Mouse (Mus musculus): ENCODE measurements around the gene Znrf4. TPM values are rescaled to one million over a fixed set of nuclear protein-coding genes. Genes with fewer than 3 reads are reported as not detected.

The Znrf4 gene
- polyA plus RNA-seq (2012; rRNA removed) = not detected in 2 replicates

DNA sequence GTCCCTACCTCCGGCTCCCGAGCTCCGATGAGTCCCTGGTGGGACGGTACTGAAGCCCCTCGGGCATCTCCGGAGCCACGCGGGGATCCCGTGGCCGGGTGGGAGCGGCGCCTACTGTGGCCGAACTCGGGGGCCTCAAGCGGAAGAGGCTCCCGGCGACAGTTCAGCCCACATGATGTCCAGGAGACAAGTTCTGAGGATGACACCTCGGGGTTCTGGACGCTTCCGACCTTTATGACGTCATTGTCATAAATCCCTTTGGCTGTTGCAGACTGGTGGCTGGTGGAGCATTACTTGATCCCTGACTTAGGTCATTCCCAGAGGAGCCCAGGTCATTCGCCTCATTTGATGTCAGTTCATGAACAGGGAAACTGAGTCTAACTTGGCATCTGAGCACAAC, at the start of gene Znrf4:
TSS of gene Znrf4 (minus strand) at position 122 of the 400 bp plus-strand sequence.
- no peak for DNase-seq (ENCODE audit: extremely low spot score in 1 of 2, low spot score in 1 of 2)

DNA sequence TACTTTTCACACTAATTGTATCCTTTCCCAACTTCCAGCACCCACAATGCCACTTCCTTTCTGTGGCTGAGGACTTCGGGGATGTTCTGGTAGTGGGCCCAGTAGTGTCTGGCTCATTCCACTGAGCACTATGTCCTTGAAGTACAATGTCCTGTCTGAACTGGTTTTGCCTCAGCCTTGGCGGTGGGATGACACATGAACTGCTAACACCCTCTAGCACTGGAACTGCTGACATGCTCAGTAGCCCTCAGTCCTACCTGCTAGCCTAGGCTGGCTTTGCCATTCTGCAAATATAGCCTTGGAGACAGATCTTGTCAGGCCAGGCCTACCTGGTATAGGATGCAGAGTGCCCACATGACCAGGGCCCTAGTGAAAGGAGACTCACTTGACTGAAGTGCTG, 49.6 kb upstream of the Znrf4 start:
- DNase-seq (ENCODE audit: extremely low spot score in 1 of 2, low spot score in 1 of 2) = no peak

DNA sequence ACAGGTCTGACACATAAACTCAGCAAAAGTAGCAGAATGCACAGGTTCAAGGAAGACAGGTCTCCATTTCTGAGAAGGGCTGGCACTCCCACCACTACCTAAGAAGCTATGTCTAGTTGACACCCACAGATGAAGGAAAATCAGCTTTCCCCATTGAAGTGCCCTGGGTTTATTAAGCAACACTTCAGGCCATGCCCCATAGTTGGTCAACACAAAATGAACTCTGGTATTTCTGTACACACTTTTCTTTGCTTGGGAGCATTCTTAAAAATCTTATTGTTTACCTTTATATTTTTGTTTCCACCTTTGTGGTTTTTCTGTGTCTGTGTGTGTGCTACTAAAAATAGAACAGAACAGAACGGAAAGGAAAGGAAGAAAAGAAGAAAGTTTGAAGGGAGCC, 47.9 kb upstream of the Znrf4 start:
- no peak for DNase-seq (ENCODE audit: extremely low spot score in 1 of 2, low spot score in 1 of 2)

DNA sequence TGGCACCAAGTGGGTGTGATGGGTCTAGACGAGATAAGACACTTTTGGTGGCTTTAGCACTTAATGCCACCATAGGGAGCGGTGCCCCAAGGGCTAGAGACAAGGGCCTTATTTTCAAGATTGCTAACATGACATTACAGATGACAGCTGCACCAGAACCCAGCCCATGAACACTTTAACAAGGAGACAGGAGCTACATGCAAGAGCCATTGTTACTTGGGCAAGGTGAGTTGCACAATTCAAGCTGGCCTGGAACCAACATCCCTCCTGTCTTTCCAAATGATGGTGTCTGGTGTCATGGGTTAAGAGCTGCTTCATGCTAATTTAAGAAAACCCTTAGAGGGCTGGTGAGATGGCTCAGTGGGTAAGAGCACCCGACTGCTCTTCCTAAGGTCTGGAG, 47.2 kb upstream of the Znrf4 start:
- no peak for DNase-seq (ENCODE audit: extremely low spot score in 1 of 2, low spot score in 1 of 2)

- peak in 1 of 2 experiments; percentile 81 for DNase-seq (ENCODE audit: extremely low spot score in 1 of 2, low spot score in 1 of 2)
These were observed 46.2 kb upstream of the Znrf4 start for GRCm38 (mm10) chr17:56558448-56558847.

GRCm38 (mm10) chr17:56554122-56554551, 41.9 kb upstream of the Znrf4 start, which contains the start of gene Gm20219:
TSS of gene Gm20219 (minus strand) at chr17:56554387.
- no peak for DNase-seq (ENCODE audit: extremely low spot score in 1 of 2, low spot score in 1 of 2)

DNA sequence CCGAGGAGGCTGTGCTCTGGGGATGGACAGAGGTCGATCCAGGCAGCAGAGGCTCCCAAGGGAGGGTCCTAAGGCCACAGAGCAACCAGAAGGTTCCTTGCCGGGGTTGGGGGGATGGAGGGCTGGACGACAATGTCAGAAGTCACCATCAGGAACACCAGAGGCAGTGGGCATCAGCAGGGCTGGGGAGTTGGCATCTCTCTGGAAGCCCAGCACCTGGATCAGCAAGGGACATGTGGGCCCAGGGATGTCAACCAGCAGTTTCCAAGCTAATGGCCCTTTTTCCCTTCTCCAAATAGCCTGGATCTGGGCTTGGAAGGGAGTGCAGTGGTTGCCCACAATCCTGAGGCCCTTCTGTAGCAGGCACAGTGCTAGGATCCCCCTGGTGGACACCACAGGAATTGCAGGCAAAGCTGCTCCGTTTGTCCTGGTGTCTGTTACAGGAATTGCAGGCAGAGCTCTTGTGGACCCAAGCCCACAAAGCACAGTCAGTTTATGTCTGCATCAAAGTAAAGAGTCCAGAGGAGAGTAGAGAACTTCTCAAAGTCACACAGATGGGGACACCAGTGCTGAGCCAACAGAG, 40.6 kb upstream of the Znrf4 start:
- peak; percentile 53 to 91 for DNase-seq (ENCODE audit: extremely low spot score in 1 of 2, low spot score in 1 of 2)

GRCm38 (mm10) chr17:56551841-56552581, 39.8 kb upstream of the Znrf4 start:
- DNase-seq (ENCODE audit: extremely low spot score in 1 of 2, low spot score in 1 of 2) = peak in 1 of 2 experiments; percentile 40

GRCm38 (mm10) chr17:56550784-56551475, 38.7 kb upstream of the Znrf4 start:
- no peak for DNase-seq (ENCODE audit: extremely low spot score in 1 of 2, low spot score in 1 of 2)

GRCm38 (mm10) chr17:56548605-56549105, 36.4 kb upstream of the Znrf4 start:
- no peak for DNase-seq (ENCODE audit: extremely low spot score in 1 of 2, low spot score in 1 of 2)

GRCm38 (mm10) chr17:56547846-56548604, 35.8 kb upstream of the Znrf4 start:
- no peak for DNase-seq (ENCODE audit: extremely low spot score in 1 of 2, low spot score in 1 of 2)

DNA sequence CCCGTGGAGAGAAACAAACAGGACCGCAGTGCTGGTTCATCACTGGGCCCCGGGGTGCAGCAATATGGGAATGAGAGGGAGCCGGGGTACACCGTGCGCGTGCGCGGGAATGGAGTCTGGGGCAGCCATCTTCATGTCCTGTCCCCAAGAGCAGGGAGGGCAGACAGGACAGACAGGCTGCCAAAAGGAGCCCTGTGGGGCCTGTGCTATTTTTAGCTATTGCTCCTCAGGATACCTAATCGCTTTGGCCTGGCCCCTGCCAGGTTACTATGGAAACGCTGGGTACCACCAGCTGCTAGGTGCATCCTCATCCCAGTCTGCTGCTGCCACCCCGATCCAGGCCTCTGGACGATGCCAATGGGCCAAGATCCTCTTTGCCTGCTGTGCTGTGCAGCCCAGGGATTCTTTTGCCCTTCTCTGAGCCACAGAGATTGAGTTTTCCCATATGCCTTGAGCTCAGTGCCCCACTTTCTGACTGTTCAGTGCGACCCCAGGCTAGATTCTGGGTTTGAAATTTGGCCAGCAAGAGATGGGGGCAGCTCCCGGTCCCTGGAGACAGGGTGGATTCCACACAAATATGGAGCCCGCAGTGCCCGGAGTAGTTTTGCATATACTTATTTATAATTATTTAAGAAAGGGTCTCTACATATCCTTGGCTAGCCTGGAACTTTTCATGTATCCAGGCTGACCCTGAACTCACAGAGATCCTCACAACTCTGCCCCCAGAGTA, 35.0 kb upstream of the Znrf4 start:
- no peak for DNase-seq (ENCODE audit: extremely low spot score in 1 of 2, low spot score in 1 of 2)

DNA sequence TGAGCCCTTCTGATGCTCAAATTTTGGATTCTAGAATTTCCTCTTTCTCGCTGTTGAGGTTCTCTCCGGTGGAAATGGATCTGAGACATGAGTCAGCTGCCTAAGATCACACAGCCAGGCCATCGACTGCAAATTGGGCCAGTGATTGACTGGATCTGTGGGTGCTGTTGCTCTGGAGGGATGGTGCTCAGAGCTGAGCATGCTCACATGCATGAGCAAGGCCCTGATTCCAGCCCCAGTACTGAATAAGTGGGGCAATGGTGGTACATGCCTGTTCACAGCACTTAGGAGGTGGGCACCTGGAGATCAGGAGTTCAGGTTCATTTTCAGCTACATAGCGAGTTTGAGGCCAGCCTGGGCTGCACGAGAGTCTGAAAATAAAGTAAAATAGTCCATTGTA, 34.3 kb upstream of the Znrf4 start:
- DNase-seq (ENCODE audit: extremely low spot score in 1 of 2, low spot score in 1 of 2) = no peak

DNA sequence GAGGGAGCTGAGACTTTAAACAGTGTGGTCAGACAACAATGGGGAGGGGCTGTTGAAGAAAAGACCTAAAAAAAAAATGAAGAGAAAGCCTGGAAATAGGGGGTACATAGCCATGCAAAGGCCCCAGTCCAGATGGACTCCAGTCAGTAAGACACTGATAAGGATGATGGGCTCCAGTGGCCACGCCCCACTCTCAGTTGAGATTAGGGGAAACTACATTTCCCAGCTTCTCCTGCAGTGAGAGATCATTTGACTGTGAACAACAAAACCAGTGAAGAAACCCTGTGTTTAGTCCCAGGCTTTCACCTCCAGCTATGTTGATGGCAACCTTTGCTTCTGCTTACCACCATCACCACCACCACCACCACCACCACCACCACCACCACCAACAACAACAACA, 33.7 kb upstream of the Znrf4 start:
- DNase-seq (ENCODE audit: extremely low spot score in 1 of 2, low spot score in 1 of 2) = no peak

DNA sequence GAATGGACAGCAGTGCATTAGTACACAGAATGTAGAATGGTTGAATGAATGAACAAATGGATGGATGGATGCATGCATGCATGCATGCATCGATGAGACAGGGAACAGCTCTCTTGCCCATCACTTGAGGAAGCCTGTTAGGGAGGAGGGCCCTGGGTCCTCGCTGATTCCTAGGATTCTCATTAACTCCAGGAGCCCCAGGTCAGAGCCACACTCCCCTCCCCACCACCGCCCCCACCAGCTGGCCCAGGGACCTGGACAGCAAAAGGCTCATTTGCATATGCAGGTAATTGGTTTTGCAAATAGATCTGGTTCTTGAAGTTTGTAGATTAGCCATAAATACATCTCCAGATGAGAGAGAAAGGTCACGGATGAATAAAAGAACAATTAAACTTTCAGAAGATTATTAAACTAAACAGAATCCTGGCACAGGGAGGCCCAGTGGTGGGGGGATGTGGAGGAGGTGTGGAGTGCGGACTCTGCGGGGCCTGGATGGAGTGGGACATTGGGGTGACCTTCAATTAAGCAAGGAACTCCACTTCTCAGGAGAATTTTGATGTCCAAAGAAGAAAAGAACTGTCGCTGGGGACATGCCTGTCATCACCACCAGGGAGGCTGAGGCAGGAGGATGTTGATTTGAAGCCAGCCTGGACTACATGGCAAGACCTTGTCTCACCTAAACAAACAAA, 32.6 kb upstream of the Znrf4 start:
- DNase-seq (ENCODE audit: extremely low spot score in 1 of 2, low spot score in 1 of 2) = no peak

DNA sequence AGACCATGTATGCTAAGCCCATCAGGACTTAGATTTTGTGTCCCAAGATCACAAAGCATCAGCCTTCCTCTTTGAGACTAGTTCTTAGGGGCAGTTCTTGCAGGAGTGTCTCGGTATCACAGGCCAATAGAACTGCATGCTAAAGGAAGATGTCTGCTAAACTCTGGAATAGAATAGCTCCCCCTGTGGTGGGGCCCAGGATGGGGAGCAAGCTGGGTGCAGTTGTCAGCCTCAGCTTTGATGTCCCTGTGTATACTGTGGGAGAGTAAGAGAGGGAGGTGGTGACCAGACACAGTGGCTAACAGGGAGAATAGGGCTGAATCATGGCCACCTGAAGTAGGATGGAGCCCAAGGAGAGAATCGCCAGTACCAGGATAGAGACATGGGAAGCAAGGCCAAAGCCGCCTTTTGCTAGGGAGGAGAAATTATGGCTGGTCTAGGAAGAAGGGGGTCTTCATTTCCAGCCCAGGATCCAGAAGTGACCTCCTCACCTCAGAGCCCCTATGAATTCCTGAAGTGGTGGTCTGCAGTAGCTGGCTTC, 31.5 kb upstream of the Znrf4 start:
- DNase-seq (ENCODE audit: extremely low spot score in 1 of 2, low spot score in 1 of 2) = no peak

DNA sequence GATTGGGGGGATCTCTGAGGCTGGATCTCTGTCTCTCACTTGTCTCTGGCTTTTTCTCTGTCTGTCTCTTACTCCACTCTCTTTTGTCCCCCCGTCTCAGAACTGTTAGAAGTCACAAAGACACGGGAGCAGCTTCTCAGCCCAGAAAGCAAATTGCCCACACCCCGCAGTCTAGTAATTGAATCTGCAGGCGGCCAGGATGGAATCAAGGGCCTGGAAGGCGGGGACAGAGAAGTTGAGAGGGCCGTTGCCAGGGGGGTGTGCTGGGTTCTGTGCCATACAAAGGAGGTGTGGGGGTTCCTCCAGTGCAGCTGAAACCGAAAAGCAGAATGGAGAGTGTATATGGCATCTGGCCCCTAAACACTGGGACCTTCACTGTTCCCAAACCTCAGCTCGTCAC, 30.5 kb upstream of the Znrf4 start:
- DNase-seq (ENCODE audit: extremely low spot score in 1 of 2, low spot score in 1 of 2) = no peak

- no peak for DNase-seq (ENCODE audit: extremely low spot score in 1 of 2, low spot score in 1 of 2)
These were observed 28.3 kb upstream of the Znrf4 start for GRCm38 (mm10) chr17:56540562-56540975.

DNA sequence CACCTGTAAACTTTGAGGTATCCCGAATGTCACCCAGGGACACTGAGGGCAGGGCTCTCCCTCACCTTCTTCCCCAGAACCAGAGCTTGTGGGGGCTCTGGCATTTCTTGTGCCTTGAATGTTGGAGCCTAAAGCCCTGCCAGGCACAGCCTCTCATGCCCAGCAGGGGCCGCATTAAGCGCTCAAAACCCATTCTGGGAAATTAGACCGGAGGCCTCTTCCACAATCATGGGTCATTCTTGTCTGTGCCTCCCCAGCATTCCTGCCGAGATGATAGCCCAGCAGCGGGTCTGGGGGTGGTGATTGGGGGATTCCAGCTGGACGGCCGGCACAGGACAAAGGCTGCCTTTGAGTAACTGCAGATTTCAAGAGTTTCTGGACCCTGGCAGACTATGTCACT, 25.7 kb upstream of the Znrf4 start:
- DNase-seq (ENCODE audit: extremely low spot score in 1 of 2, low spot score in 1 of 2) = no peak

Measured in frontal cortex, adult 2 months (tissue).